Mouse (Mus musculus): ENCODE results near the gene Stxbp3.
"Not testable (repeated sequence)": the region's sequence is repeated elsewhere in the genome, so short reads cannot be mapped to it uniquely, and the experiment has no call there.

Gene Stxbp3

GRCm38 (mm10) chr3:108840000-108840715 lies at the start of gene Stxbp3:
TSS of gene Stxbp3 (minus strand) at chr3:108840526.
- peak; percentile 99 for DNase-seq (ENCODE audit: low read depth in 2 of 2, low spot score in 2 of 2)

GRCm38 (mm10) chr3:108889908-108890307 lies 49.6 kb upstream of the Stxbp3 start, which contains the start of gene Fndc7:
TSS of gene Fndc7 (minus strand) at chr3:108890008.
- no peak for DNase-seq (ENCODE audit: low read depth in 2 of 2, low spot score in 2 of 2)

GRCm38 (mm10) chr3:108887618-108887975 lies 47.3 kb upstream of the Stxbp3 start:
- no peak for DNase-seq (ENCODE audit: low read depth in 2 of 2, low spot score in 2 of 2)

- DNase-seq (ENCODE audit: low read depth in 2 of 2, low spot score in 2 of 2) = no peak
Observed at GRCm38 (mm10) chr3:108886934-108887617, 46.8 kb upstream of the Stxbp3 start.

- DNase-seq (ENCODE audit: low read depth in 2 of 2, low spot score in 2 of 2) = no peak
Observed at GRCm38 (mm10) chr3:108885686-108886530, 45.6 kb upstream of the Stxbp3 start.

- no peak for DNase-seq (ENCODE audit: low read depth in 2 of 2, low spot score in 2 of 2)
Observed at GRCm38 (mm10) chr3:108884706-108885289, 44.5 kb upstream of the Stxbp3 start.

- DNase-seq (ENCODE audit: low read depth in 2 of 2, low spot score in 2 of 2) = no peak
Observed at GRCm38 (mm10) chr3:108883067-108883466, 42.7 kb upstream of the Stxbp3 start.

- not testable (repeated sequence) for DNase-seq (ENCODE audit: low read depth in 2 of 2, low spot score in 2 of 2)
Observed at GRCm38 (mm10) chr3:108881873-108882272, 41.5 kb upstream of the Stxbp3 start.

- DNase-seq (ENCODE audit: low read depth in 2 of 2, low spot score in 2 of 2) = peak; percentile 64 to 68
Observed at GRCm38 (mm10) chr3:108880544-108881507, 40.5 kb upstream of the Stxbp3 start.

- DNase-seq (ENCODE audit: low read depth in 2 of 2, low spot score in 2 of 2) = no peak
Observed at GRCm38 (mm10) chr3:108879836-108880435, 39.6 kb upstream of the Stxbp3 start.

GRCm38 (mm10) chr3:108879129-108879528 lies 38.8 kb upstream of the Stxbp3 start:
- no peak for DNase-seq (ENCODE audit: low read depth in 2 of 2, low spot score in 2 of 2)

- DNase-seq (ENCODE audit: low read depth in 2 of 2, low spot score in 2 of 2) = no peak
Observed at GRCm38 (mm10) chr3:108870631-108871030, 30.3 kb upstream of the Stxbp3 start.

GRCm38 (mm10) chr3:108867449-108867848 lies 27.1 kb upstream of the Stxbp3 start:
- no peak for DNase-seq (ENCODE audit: low read depth in 2 of 2, low spot score in 2 of 2)

GRCm38 (mm10) chr3:108865676-108866075 lies 25.4 kb upstream of the Stxbp3 start:
- DNase-seq (ENCODE audit: low read depth in 2 of 2, low spot score in 2 of 2) = peak; percentile 57 to 61

GRCm38 (mm10) chr3:108865129-108865528 lies 24.8 kb upstream of the Stxbp3 start:
- no peak for DNase-seq (ENCODE audit: low read depth in 2 of 2, low spot score in 2 of 2)

- no peak for DNase-seq (ENCODE audit: low read depth in 2 of 2, low spot score in 2 of 2)
Observed at GRCm38 (mm10) chr3:108863091-108863490, 22.8 kb upstream of the Stxbp3 start.

GRCm38 (mm10) chr3:108862282-108862681 lies 22.0 kb upstream of the Stxbp3 start:
- not testable (repeated sequence) for DNase-seq (ENCODE audit: low read depth in 2 of 2, low spot score in 2 of 2)

GRCm38 (mm10) chr3:108860786-108861185 lies 20.5 kb upstream of the Stxbp3 start:
- DNase-seq (ENCODE audit: low read depth in 2 of 2, low spot score in 2 of 2) = no peak

GRCm38 (mm10) chr3:108858231-108858770 lies 18.0 kb upstream of the Stxbp3 start:
- DNase-seq (ENCODE audit: low read depth in 2 of 2, low spot score in 2 of 2) = no peak
